Mouse (Mus musculus): ENCODE results near the gene Mtor. TPM values are rescaled to one million over a fixed set of nuclear protein-coding genes. Genes with fewer than 3 reads are reported as not detected.

The Mtor gene
- polyA plus RNA-seq, 1 experiment from 2014 or later = 27.2 TPM

GRCm38 (mm10) chr4:148491448-148491847 lies 43.0 kb downstream of the Mtor start:
- Histone ChIP-seq H3K4me2 (replicated peaks; ENCODE audit: low read depth, low read length) (no peak overlapping the region), H3K27me3 (ENCODE audit: control insufficient read depth, insufficient read depth, low read length) (no peaks in the 10 kb centered on the region), H3K27ac (ENCODE audit: low read depth, low read length) (no peak overlapping the region), H3K36me3 (ENCODE audit: control insufficient read depth, insufficient read depth, low read length) (peaks cover 76% of the 10 kb centered on the region), H3K9me3 (ENCODE audit: control insufficient read depth, low read length) (no peaks in the 10 kb centered on the region), H3K4me1 (ENCODE audit: control insufficient read depth, insufficient read depth, low read length) (0 out of 2 replicates have a peak, but pooled peaks cover 4% of the 10 kb centered on the region), H3K9ac (ENCODE audit: low read depth, low read length) (no peak overlapping the region), H3K4me3 (ENCODE audit: low read length) (no peak overlapping the region)
- no peak for ATAC-seq (ENCODE audit: low FRiP score, low TSS enrichment)
- 90% methylated on average over 7 of the region's 7 CpGs for WGBS

- no peak for ATAC-seq (ENCODE audit: low FRiP score, low TSS enrichment)
- H3K9ac ChIP-seq (ENCODE audit: low read depth, low read length) = no peak overlapping the region
- peaks cover 66% of the 10 kb centered on the region for H3K36me3 ChIP-seq (ENCODE audit: control insufficient read depth, insufficient read depth, low read length)
- H3K27me3 ChIP-seq (ENCODE audit: control insufficient read depth, insufficient read depth, low read length) = no peaks in the 10 kb centered on the region
- 0 out of 2 replicates have a peak, but pooled peaks cover 4% of the 10 kb centered on the region for H3K4me1 ChIP-seq (ENCODE audit: control insufficient read depth, insufficient read depth, low read length)
- WGBS = 95% methylated on average over 6 of the region's 6 CpGs
- no peak overlapping the region for H3K4me3 ChIP-seq (ENCODE audit: low read length)
- no peak overlapping the region for H3K4me2 ChIP-seq (replicated peaks; ENCODE audit: low read depth, low read length)
- H3K27ac ChIP-seq (ENCODE audit: low read depth, low read length) = no peak overlapping the region
- no peaks in the 10 kb centered on the region for H3K9me3 ChIP-seq (ENCODE audit: control insufficient read depth, low read length)
Measured at GRCm38 (mm10) chr4:148495160-148495559, 46.7 kb downstream of the Mtor start.

GRCm38 (mm10) chr4:148495874-148496689 lies 47.7 kb downstream of the Mtor start:
- Histone ChIP-seq H3K4me3 (ENCODE audit: low read length) (no peak overlapping the region), H3K27me3 (ENCODE audit: control insufficient read depth, insufficient read depth, low read length) (no peaks in the 10 kb centered on the region), H3K4me1 (ENCODE audit: control insufficient read depth, insufficient read depth, low read length) (0 out of 2 replicates have a peak, but pooled peaks cover 4% of the 10 kb centered on the region), H3K36me3 (ENCODE audit: control insufficient read depth, insufficient read depth, low read length) (peaks cover 64% of the 10 kb centered on the region), H3K9me3 (ENCODE audit: control insufficient read depth, low read length) (no peaks in the 10 kb centered on the region), H3K9ac (ENCODE audit: low read depth, low read length) (no peak overlapping the region), H3K27ac (ENCODE audit: low read depth, low read length) (no peak overlapping the region), H3K4me2 (replicated peaks; ENCODE audit: low read depth, low read length) (no peak overlapping the region)
- ATAC-seq (ENCODE audit: low FRiP score, low TSS enrichment) = no peak
- 84% methylated on average over 25 of the region's 25 CpGs for WGBS

GRCm38 (mm10) chr4:148500410-148500867 lies 52.0 kb downstream of the Mtor start, which contains the start of gene Angptl7:
Gene Angptl7 (minus strand): TSS chr4:148500460.
- H3K9me3 ChIP-seq (ENCODE audit: control insufficient read depth, low read length) = no peaks in the 10 kb centered on the region
- H3K4me3 ChIP-seq (ENCODE audit: low read length) = no peak within 1 kb of the TSS
- no peak within 1 kb of the TSS for H3K4me2 ChIP-seq (replicated peaks; ENCODE audit: low read depth, low read length)
- H3K36me3 ChIP-seq (ENCODE audit: control insufficient read depth, insufficient read depth, low read length) = peaks cover 48% of the 10 kb centered on the region
- no peak for ATAC-seq (ENCODE audit: low FRiP score, low TSS enrichment)
- H3K27ac ChIP-seq (ENCODE audit: low read depth, low read length) = no peak within 1 kb of the TSS
- 48% methylated on average over 4 of the region's 4 CpGs for WGBS
- H3K9ac ChIP-seq (ENCODE audit: low read depth, low read length) = 0 out of 2 replicates have a peak within 1 kb of the TSS, but pooled peaks have one; percentile 12
- H3K27me3 ChIP-seq (ENCODE audit: control insufficient read depth, insufficient read depth, low read length) = no peaks in the 10 kb centered on the region
- H3K4me1 ChIP-seq (ENCODE audit: control insufficient read depth, insufficient read depth, low read length) = peaks cover 11% of the 10 kb centered on the region

GRCm38 (mm10) chr4:148504497-148504959 lies 56.1 kb downstream of the Mtor start:
- no peak overlapping the region for H3K4me3 ChIP-seq (ENCODE audit: low read length)
- H3K27ac ChIP-seq (ENCODE audit: low read depth, low read length) = no peak overlapping the region
- H3K4me1 ChIP-seq (ENCODE audit: control insufficient read depth, insufficient read depth, low read length) = peaks cover 11% of the 10 kb centered on the region
- no peaks in the 10 kb centered on the region for H3K9me3 ChIP-seq (ENCODE audit: control insufficient read depth, low read length)
- no peaks in the 10 kb centered on the region for H3K27me3 ChIP-seq (ENCODE audit: control insufficient read depth, insufficient read depth, low read length)
- peak; percentile 61; the same call in 1 of the 2 replicates for ATAC-seq (ENCODE audit: low FRiP score, low TSS enrichment)
- WGBS = 7% methylated on average over 8 of the region's 8 CpGs
- no peak overlapping the region for H3K4me2 ChIP-seq (replicated peaks; ENCODE audit: low read depth, low read length)
- peaks cover 24% of the 10 kb centered on the region for H3K36me3 ChIP-seq (ENCODE audit: control insufficient read depth, insufficient read depth, low read length)
- no peak overlapping the region for H3K9ac ChIP-seq (ENCODE audit: low read depth, low read length)

- Histone ChIP-seq H3K27ac (ENCODE audit: low read depth, low read length) (no peak overlapping the region), H3K27me3 (ENCODE audit: control insufficient read depth, insufficient read depth, low read length) (no peaks in the 10 kb centered on the region), H3K9ac (ENCODE audit: low read depth, low read length) (no peak overlapping the region), H3K36me3 (ENCODE audit: control insufficient read depth, insufficient read depth, low read length) (peaks cover 20% of the 10 kb centered on the region), H3K4me3 (ENCODE audit: low read length) (no peak overlapping the region), H3K4me2 (replicated peaks; ENCODE audit: low read depth, low read length) (no peak overlapping the region), H3K9me3 (ENCODE audit: control insufficient read depth, low read length) (no peaks in the 10 kb centered on the region), H3K4me1 (ENCODE audit: control insufficient read depth, insufficient read depth, low read length) (peaks cover 11% of the 10 kb centered on the region)
- ATAC-seq (ENCODE audit: low FRiP score, low TSS enrichment) = no peak
- 83% methylated on average over 5 of the region's 5 CpGs for WGBS
Measured at GRCm38 (mm10) chr4:148507585-148507984, 59.2 kb downstream of the Mtor start.

- ATAC-seq (ENCODE audit: low FRiP score, low TSS enrichment) = no peak
- Histone ChIP-seq H3K4me1 (ENCODE audit: control insufficient read depth, insufficient read depth, low read length) (peaks cover 11% of the 10 kb centered on the region), H3K9ac (ENCODE audit: low read depth, low read length) (no peak overlapping the region), H3K4me3 (ENCODE audit: low read length) (no peak overlapping the region), H3K27ac (ENCODE audit: low read depth, low read length) (no peak overlapping the region), H3K4me2 (replicated peaks; ENCODE audit: low read depth, low read length) (no peak overlapping the region), H3K27me3 (ENCODE audit: control insufficient read depth, insufficient read depth, low read length) (no peaks in the 10 kb centered on the region), H3K9me3 (ENCODE audit: control insufficient read depth, low read length) (no peaks in the 10 kb centered on the region), H3K36me3 (ENCODE audit: control insufficient read depth, insufficient read depth, low read length) (peaks cover 16% of the 10 kb centered on the region)
- WGBS = 92% methylated on average over 14 of the region's 14 CpGs
Measured at GRCm38 (mm10) chr4:148508084-148508849, 59.9 kb downstream of the Mtor start.

GRCm38 (mm10) chr4:148509450-148510084 lies 61.2 kb downstream of the Mtor start:
- WGBS = 90% methylated on average over 8 of the region's 8 CpGs
- ATAC-seq (ENCODE audit: low FRiP score, low TSS enrichment) = no peak
- H3K36me3 ChIP-seq (ENCODE audit: control insufficient read depth, insufficient read depth, low read length) = peaks cover 27% of the 10 kb centered on the region

More at GRCm38 (mm10) chr4:148509450-148510084, 61.2 kb downstream of the Mtor start:
- Histone ChIP-seq H3K4me3 (ENCODE audit: low read length) (no peak overlapping the region), H3K27me3 (ENCODE audit: control insufficient read depth, insufficient read depth, low read length) (no peaks in the 10 kb centered on the region), H3K9me3 (ENCODE audit: control insufficient read depth, low read length) (no peaks in the 10 kb centered on the region), H3K9ac (ENCODE audit: low read depth, low read length) (no peak overlapping the region), H3K4me2 (replicated peaks; ENCODE audit: low read depth, low read length) (no peak overlapping the region), H3K4me1 (ENCODE audit: control insufficient read depth, insufficient read depth, low read length) (peaks cover 2% of the 10 kb centered on the region), H3K27ac (ENCODE audit: low read depth, low read length) (no peak overlapping the region)

Measured in kidney, embryonic 14.5 days (tissue).